Mouse (Mus musculus): ENCODE measurements at regions not wholly inside any gene's neighbourhood (a gene's known extent, or its start where the extent isn't known, plus 50 kb on each side); places are given as distances from the start of the nearest gene placed in this dataset.

- H3K4me3 ChIP-seq = no peak overlapping the region
- peak; percentile 20 to 40 for DNase-seq (ENCODE audit: extremely low spot score in 1 of 2, low spot score in 2 of 2)
- no peak overlapping the region for H3K27ac ChIP-seq
- intact Hi-C loops (cut with DNase I) = no loop called here
- TF ChIP-seq CTCF (IDR thresholded peaks at IDR 0.05) = no peak
These were observed 481.5 kb downstream of the Zfp704 start for GRCm38 (mm10) chr3:9128407-9128806.

- Histone ChIP-seq H3K4me3 (no peak overlapping the region), H3K27ac (no peak overlapping the region)
- intact Hi-C loops (cut with DNase I) = no loop called here
- DNase-seq (ENCODE audit: extremely low spot score in 1 of 2, low spot score in 2 of 2) = no peak
- TF ChIP-seq CTCF (IDR thresholded peaks at IDR 0.05) = no peak
These were observed 486.8 kb downstream of the Zfp704 start for GRCm38 (mm10) chr3:9123079-9123478.

- intact Hi-C loops (cut with DNase I) = no loop called here
- DNase-seq (ENCODE audit: extremely low spot score in 1 of 2, low spot score in 2 of 2) = no peak
- no peak for TF ChIP-seq CTCF (IDR thresholded peaks at IDR 0.05)
- H3K27ac ChIP-seq = no peak overlapping the region
- H3K4me3 ChIP-seq = no peak overlapping the region
These were observed 492.0 kb downstream of the Zfp704 start for GRCm38 (mm10) chr3:9117913-9118312.

GRCm38 (mm10) chr3:9113410-9113809, 496.5 kb downstream of the Zfp704 start:
- intact Hi-C loops (cut with DNase I) = no loop called here
- DNase-seq (ENCODE audit: extremely low spot score in 1 of 2, low spot score in 2 of 2) = no peak
- no peak overlapping the region for H3K27ac ChIP-seq
- no peak for TF ChIP-seq CTCF (IDR thresholded peaks at IDR 0.05)
- H3K4me3 ChIP-seq = no peak overlapping the region

GRCm38 (mm10) chr3:9110741-9111140, 499.1 kb downstream of the Zfp704 start:
- no peak overlapping the region for H3K4me3 ChIP-seq
- intact Hi-C loops (cut with DNase I) = no loop called here

GRCm38 (mm10) chr3:9109991-9110390, 499.9 kb downstream of the Zfp704 start:
- no peak for DNase-seq (ENCODE audit: extremely low spot score in 1 of 2, low spot score in 2 of 2)
- Histone ChIP-seq H3K27ac (no peak overlapping the region), H3K4me3 (no peak overlapping the region)
- intact Hi-C loops (cut with DNase I) = no loop called here
- TF ChIP-seq CTCF (IDR thresholded peaks at IDR 0.05) = no peak

More at GRCm38 (mm10) chr3:9110741-9111140, 499.1 kb downstream of the Zfp704 start:
- no peak for DNase-seq (ENCODE audit: extremely low spot score in 1 of 2, low spot score in 2 of 2)
- TF ChIP-seq CTCF (IDR thresholded peaks at IDR 0.05) = no peak
- H3K27ac ChIP-seq = no peak overlapping the region

GRCm38 (mm10) chr3:9109485-9109884, 500.4 kb downstream of the Zfp704 start:
- TF ChIP-seq CTCF (IDR thresholded peaks at IDR 0.05) = no peak
- Histone ChIP-seq H3K27ac (no peak overlapping the region), H3K4me3 (no peak overlapping the region)
- DNase-seq (ENCODE audit: extremely low spot score in 1 of 2, low spot score in 2 of 2) = no peak
- intact Hi-C loops (cut with DNase I) = no loop called here

- intact Hi-C loops (cut with DNase I) = no loop called here
- no peak overlapping the region for H3K27ac ChIP-seq
- no peak for DNase-seq (ENCODE audit: extremely low spot score in 1 of 2, low spot score in 2 of 2)
- TF ChIP-seq CTCF (IDR thresholded peaks at IDR 0.05) = no peak
- no peak overlapping the region for H3K4me3 ChIP-seq
These were observed 502.0 kb downstream of the Zfp704 start for GRCm38 (mm10) chr3:9107766-9108410.

GRCm38 (mm10) chr3:9105191-9105926, 504.5 kb downstream of the Zfp704 start:
- no peak for DNase-seq (ENCODE audit: extremely low spot score in 1 of 2, low spot score in 2 of 2)

GRCm38 (mm10) chr3:9103456-9103855, 506.4 kb downstream of the Zfp704 start:
- intact Hi-C loops (cut with DNase I) = no loop called here
- no peak overlapping the region for H3K27ac ChIP-seq
- no peak for DNase-seq (ENCODE audit: extremely low spot score in 1 of 2, low spot score in 2 of 2)
- H3K4me3 ChIP-seq = no peak overlapping the region
- no peak for TF ChIP-seq CTCF (IDR thresholded peaks at IDR 0.05)

More at GRCm38 (mm10) chr3:9105191-9105926, 504.5 kb downstream of the Zfp704 start:
- Histone ChIP-seq H3K27ac (no peak overlapping the region), H3K4me3 (no peak overlapping the region)
- intact Hi-C loops (cut with DNase I) = no loop called here
- no peak for TF ChIP-seq CTCF (IDR thresholded peaks at IDR 0.05)

- TF ChIP-seq CTCF (IDR thresholded peaks at IDR 0.05) = no peak
- H3K27ac ChIP-seq = no peak overlapping the region
- DNase-seq (ENCODE audit: extremely low spot score in 1 of 2, low spot score in 2 of 2) = no peak
- H3K4me3 ChIP-seq = no peak overlapping the region
- intact Hi-C loops (cut with DNase I) = no loop called here
These were observed 508.6 kb downstream of the Zfp704 start for GRCm38 (mm10) chr3:9101240-9101639.

GRCm38 (mm10) chr3:9100761-9101160, 509.1 kb downstream of the Zfp704 start:
- intact Hi-C loops (cut with DNase I) = no loop called here
- no peak overlapping the region for H3K27ac ChIP-seq
- H3K4me3 ChIP-seq = no peak overlapping the region
- TF ChIP-seq CTCF (IDR thresholded peaks at IDR 0.05) = no peak
- no peak for DNase-seq (ENCODE audit: extremely low spot score in 1 of 2, low spot score in 2 of 2)

GRCm38 (mm10) chr3:9098441-9098840, 511.4 kb downstream of the Zfp704 start:
- intact Hi-C loops (cut with DNase I) = no loop called here
- no peak overlapping the region for H3K27ac ChIP-seq
- no peak for DNase-seq (ENCODE audit: extremely low spot score in 1 of 2, low spot score in 2 of 2)
- TF ChIP-seq CTCF (IDR thresholded peaks at IDR 0.05) = no peak
- H3K4me3 ChIP-seq = no peak overlapping the region
